Mouse (Mus musculus): Measurements from ENCODE around the gene Lime1.

Gene Lime1

DNA sequence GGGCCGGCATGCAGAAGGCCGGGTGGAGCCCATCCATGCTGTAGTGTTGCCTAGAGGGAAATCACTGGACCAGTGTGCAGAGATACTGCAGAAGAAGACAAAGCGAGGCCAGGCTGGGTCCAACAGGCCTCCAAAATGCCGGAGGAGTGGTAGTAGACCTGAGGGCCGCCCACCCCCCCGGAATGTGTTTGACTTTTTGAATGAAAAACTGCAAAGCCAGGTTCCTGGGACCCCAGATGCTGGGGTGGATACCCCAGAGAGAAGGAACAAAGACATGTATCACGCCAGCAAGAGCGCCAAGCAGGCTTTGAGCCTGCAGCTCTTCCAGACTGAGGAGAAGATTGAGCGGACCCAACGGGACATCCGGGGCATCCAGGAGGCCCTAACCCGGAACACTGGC, at the start of gene Lime1:
Gene Lime1, plus strand, starts transcription at position 301 of the 400 bp plus-strand sequence.
- in situ Hi-C loops (cut with MboI; ENCODE audit: low pct_unique_long_range_greater_than_20kb in 1 of 2, low sequenced_read_pairs in 2 of 2, unreplicated experiment in 1 of 2): no loop called here

GRCm38 (mm10) chr2:181332542-181332941, 47.3 kb upstream of the Lime1 start:
- in situ Hi-C loops (cut with MboI; ENCODE audit: low pct_unique_long_range_greater_than_20kb in 1 of 2, low sequenced_read_pairs in 2 of 2, unreplicated experiment in 1 of 2): no loop called here

GRCm38 (mm10) chr2:181334023-181334422, 45.9 kb upstream of the Lime1 start:
- in situ Hi-C loops (cut with MboI; ENCODE audit: low pct_unique_long_range_greater_than_20kb in 1 of 2, low sequenced_read_pairs in 2 of 2, unreplicated experiment in 1 of 2): no loop called here

GRCm38 (mm10) chr2:181340426-181340825, 39.5 kb upstream of the Lime1 start:
- in situ Hi-C loops (cut with MboI; ENCODE audit: low pct_unique_long_range_greater_than_20kb in 1 of 2, low sequenced_read_pairs in 2 of 2, unreplicated experiment in 1 of 2): no loop called here

DNA sequence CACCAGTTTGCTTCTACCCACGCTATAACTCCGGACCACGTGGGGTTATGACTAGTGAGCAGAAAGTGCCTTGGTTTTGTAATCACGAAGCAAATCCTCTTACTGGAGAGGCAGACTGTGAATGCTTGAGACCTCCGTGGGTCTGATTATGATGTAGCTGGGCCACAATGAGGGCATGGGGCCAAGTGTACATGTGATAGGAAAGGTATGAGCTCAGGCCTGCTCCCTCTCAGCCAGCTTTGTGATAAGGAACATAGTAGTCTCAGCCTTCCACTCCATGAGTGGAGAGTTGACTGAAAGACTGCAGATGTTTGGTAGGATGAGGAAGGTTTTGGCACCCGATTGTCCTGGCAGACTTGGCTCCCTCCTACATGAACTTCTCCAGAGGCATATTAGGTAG, 37.1 kb upstream of the Lime1 start:
- in situ Hi-C loops (cut with MboI; ENCODE audit: low pct_unique_long_range_greater_than_20kb in 1 of 2, low sequenced_read_pairs in 2 of 2, unreplicated experiment in 1 of 2): no loop called here

DNA sequence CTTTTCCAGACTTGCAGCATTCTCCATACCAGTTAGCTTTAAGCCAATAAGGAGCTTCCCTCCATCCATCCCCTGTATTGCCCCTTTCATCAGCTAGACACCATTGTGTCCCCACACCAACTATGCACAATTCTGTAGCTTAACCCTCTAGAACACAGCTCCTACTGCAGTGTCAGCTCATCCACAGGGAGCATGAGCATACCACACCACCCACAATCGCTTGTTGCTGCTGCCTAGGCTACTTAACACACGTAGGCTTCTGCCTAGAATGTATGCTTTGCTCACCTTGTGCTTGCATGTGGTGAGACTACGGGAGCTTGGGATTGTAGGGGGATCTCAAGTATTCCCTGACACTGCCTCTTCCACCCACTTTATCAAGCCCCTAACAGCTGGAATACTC, 23.1 kb upstream of the Lime1 start:
- in situ Hi-C loops (cut with MboI; ENCODE audit: low pct_unique_long_range_greater_than_20kb in 1 of 2, low sequenced_read_pairs in 2 of 2, unreplicated experiment in 1 of 2): no loop called here

DNA sequence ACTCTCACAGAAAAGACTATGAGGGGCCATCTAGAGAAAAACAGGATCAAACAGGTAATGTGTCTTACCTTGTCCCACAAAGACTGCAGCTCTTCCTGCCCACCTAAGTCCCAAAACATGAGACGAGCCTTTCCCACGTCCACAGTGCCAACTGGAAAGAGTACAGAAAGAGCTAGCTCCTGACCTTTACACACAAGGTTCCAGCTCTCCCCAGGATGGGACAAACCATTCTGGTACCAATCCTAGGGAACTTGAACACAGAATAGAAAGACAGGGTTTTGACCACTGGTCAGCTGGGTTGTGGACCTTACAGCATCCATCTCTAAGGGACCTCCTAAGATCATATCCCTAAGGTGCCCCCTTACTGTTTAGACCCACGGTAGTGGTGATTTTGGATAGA, 15.9 kb upstream of the Lime1 start:
- in situ Hi-C loops (cut with MboI; ENCODE audit: low pct_unique_long_range_greater_than_20kb in 1 of 2, low sequenced_read_pairs in 2 of 2, unreplicated experiment in 1 of 2): no loop called here

GRCm38 (mm10) chr2:181364487-181364859, 15.4 kb upstream of the Lime1 start:
- in situ Hi-C loops (cut with MboI; ENCODE audit: low pct_unique_long_range_greater_than_20kb in 1 of 2, low sequenced_read_pairs in 2 of 2, unreplicated experiment in 1 of 2): no loop called here

- in situ Hi-C loops (cut with MboI; ENCODE audit: low pct_unique_long_range_greater_than_20kb in 1 of 2, low sequenced_read_pairs in 2 of 2, unreplicated experiment in 1 of 2): no loop called here
Measured at GRCm38 (mm10) chr2:181364860-181365596, 14.8 kb upstream of the Lime1 start, which contains the start of the genes Zgpat and Arfrp1. Gene Zgpat (plus strand): TSS chr2:181364928. Gene Arfrp1 (minus strand): TSS chr2:181365404.

GRCm38 (mm10) chr2:181365655-181366075, 14.2 kb upstream of the Lime1 start:
- in situ Hi-C loops (cut with MboI; ENCODE audit: low pct_unique_long_range_greater_than_20kb in 1 of 2, low sequenced_read_pairs in 2 of 2, unreplicated experiment in 1 of 2): no loop called here

GRCm38 (mm10) chr2:181370001-181370400, 9.9 kb upstream of the Lime1 start:
- in situ Hi-C loops (cut with MboI; ENCODE audit: low pct_unique_long_range_greater_than_20kb in 1 of 2, low sequenced_read_pairs in 2 of 2, unreplicated experiment in 1 of 2): no loop called here

DNA sequence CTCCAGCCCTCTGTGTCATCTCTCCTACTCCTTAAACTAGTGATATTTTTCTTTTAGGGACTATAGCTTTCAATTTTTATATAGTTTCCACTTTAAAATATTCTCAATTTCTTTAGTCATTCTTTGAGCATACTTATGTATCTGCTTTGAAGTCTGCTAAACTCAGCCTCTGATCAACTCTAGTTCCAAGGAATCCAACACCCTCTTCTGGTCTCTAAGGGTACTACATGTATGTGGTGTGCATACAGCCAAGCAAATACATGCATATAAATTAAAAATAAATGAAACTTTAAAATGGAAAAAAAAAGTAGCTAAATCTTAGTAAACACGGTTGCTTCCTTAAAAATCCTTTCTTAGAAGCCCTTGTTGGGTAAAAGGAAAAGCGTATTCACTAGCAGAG, 4.1 kb upstream of the Lime1 start:
- in situ Hi-C loops (cut with MboI; ENCODE audit: low pct_unique_long_range_greater_than_20kb in 1 of 2, low sequenced_read_pairs in 2 of 2, unreplicated experiment in 1 of 2): no loop called here

GRCm38 (mm10) chr2:181377230-181377629, 2.6 kb upstream of the Lime1 start:
- in situ Hi-C loops (cut with MboI; ENCODE audit: low pct_unique_long_range_greater_than_20kb in 1 of 2, low sequenced_read_pairs in 2 of 2, unreplicated experiment in 1 of 2): no loop called here

DNA sequence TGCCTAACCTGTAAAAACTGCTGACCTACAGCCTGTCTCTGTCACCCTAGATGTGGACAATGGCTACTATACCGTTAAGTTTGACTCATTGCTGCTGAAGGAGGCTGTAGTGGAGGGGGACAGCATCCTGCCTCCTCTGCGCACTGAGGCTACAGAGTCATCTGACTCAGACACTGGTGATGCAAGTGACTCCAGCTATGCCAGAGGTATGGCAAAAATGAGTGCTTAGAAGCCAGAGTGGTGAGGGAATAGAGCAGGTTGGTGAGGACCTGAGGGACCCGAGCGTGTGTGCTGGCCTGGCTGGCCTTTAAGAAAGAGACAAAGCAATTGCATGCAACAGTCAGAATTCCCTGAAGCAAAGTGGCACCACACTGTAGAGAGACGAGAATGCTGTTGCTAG, 1.2 kb upstream of the Lime1 start:
- in situ Hi-C loops (cut with MboI; ENCODE audit: low pct_unique_long_range_greater_than_20kb in 1 of 2, low sequenced_read_pairs in 2 of 2, unreplicated experiment in 1 of 2): no loop called here

GRCm38 (mm10) chr2:181380251-181380650, 373 bp downstream of the Lime1 start:
- in situ Hi-C loops (cut with MboI; ENCODE audit: low pct_unique_long_range_greater_than_20kb in 1 of 2, low sequenced_read_pairs in 2 of 2, unreplicated experiment in 1 of 2): no loop called here

DNA sequence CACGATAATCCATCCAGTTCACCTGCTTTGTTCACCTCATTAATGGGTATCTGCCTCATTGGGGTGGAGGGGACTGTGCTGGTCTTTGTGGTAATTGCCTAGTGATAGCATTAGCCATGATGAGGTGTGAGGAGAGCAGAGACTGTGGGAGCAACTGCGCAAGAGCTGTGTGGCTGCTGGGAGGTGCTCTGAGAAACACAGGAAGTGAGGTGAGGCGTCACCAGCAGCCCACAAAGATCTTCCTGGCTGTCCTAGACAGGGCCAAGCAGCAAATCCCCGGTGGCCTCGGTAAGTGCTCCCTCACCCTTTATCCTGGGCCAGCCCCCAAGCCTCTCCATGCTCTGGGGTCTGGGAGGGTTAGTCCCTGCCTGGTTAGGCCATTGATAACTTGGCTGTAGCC, 1.2 kb downstream of the Lime1 start:
- in situ Hi-C loops (cut with MboI; ENCODE audit: low pct_unique_long_range_greater_than_20kb in 1 of 2, low sequenced_read_pairs in 2 of 2, unreplicated experiment in 1 of 2): no loop called here

DNA sequence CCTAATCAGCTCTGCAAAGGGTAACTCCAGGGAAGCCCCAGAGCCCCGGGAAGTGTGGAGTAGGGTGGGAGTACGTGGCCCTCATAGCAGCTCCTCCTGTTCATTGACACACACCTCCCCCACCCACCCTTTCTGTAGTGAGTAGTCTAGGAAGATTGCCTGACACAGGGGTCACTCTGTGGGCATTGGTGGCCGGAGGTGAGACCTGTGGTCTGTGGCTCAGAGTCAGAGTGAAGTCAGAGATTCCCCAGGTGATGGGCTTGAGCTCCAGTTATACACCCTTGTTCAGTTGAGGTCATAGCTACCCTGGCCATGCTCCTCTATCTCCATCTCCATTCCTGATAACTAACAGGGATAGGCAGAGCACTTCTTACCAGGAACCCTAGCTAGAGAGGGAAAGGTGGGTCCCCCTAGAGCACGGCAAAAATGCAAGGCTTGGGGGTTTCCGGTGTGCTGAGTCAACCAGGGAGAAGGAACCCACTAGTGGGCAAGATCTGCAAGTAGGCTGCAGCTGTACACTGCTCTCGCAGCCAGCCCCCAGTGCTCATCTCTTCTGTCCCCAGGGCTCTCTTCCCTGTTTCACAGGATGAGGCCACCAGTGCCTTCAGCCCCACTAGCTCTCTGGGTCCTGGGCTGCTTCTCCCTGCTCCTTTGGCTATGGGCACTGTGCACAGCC, 1.9 kb downstream of the Lime1 start:
- in situ Hi-C loops (cut with MboI; ENCODE audit: low pct_unique_long_range_greater_than_20kb in 1 of 2, low sequenced_read_pairs in 2 of 2, unreplicated experiment in 1 of 2): no loop called here

- in situ Hi-C loops (cut with MboI; ENCODE audit: low pct_unique_long_range_greater_than_20kb in 1 of 2, low sequenced_read_pairs in 2 of 2, unreplicated experiment in 1 of 2): no loop called here
Measured at GRCm38 (mm10) chr2:181384463-181384862, 4.6 kb downstream of the Lime1 start.

- in situ Hi-C loops (cut with MboI; ENCODE audit: low pct_unique_long_range_greater_than_20kb in 1 of 2, low sequenced_read_pairs in 2 of 2, unreplicated experiment in 1 of 2): no loop called here
Measured at GRCm38 (mm10) chr2:181384919-181385391, 5.1 kb downstream of the Lime1 start.

GRCm38 (mm10) chr2:181385885-181386284, 6.0 kb downstream of the Lime1 start:
- in situ Hi-C loops (cut with MboI; ENCODE audit: low pct_unique_long_range_greater_than_20kb in 1 of 2, low sequenced_read_pairs in 2 of 2, unreplicated experiment in 1 of 2): no loop called here

Data from mouse embryonic stem cell (cell line).